Mouse (Mus musculus) cortical plate, adult 2 months (tissue): ENCODE data around the gene Plscr4.

Experiments
- CTCF ChIP-seq: fragments of 200-500 bp; IDR thresholded peaks from 2 replicates; pipeline ENCODE4 v1.5.1; 2011; ENCODE audit warnings: mild to moderate bottlenecking, control low read depth, low read length; ENCODE audit not compliant: insufficient read depth; ENCODE audit errors: extremely low read depth
- POLR2A ChIP-seq: fragments of 200-500 bp; IDR thresholded peaks from 2 replicates; pipeline ENCODE4 v1.6.1; 2011; ENCODE audit warnings: mild to moderate bottlenecking, low read length, control low read depth; ENCODE audit not compliant: insufficient read depth; ENCODE audit errors: extremely low read depth

DNA sequence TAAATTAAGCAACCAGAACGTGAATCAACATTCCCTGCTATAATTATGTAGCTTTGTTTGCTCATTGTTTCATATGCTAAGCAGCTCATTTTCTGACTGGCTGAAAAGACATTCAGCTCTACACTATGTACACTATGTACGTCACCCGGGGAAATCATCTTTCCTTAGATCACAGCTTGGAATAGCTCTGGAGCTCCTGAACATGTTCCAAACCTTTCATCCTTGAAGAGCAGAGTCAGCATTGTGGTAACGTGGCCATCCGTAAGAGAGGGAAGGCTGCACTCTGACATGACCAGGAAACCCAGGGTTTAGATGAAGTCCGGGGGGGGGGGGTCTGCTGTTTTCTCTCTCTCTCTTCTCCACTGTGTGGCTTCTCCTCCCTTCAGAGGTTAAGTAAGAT is 81.0 kb downstream of the Plscr4 start:
- no peak for TF ChIP-seq POLR2A
- TF ChIP-seq CTCF, result no peak
